Mouse (Mus musculus): ENCODE results near the gene Nolc1. TPM values are rescaled to one million over a fixed set of nuclear protein-coding genes. Genes with fewer than 3 reads are reported as not detected.
A peak's percentile ranks its signal among the peaks of the same experiment; 100 is the strongest.

The Nolc1 gene
- 10 to 100 TPM; 46.3 to 49.3 TPM for total RNA-seq (2021)

- peak; percentile 100 for DNase-seq
These were observed at the start of gene Nolc1 for GRCm38 (mm10) chr19:46075616-46076607. Gene Nolc1 (plus strand): TSS chr19:46075863.

- no peak for DNase-seq
These were observed 49.1 kb upstream of the Nolc1 start for GRCm38 (mm10) chr19:46026567-46026966.

- no peak for DNase-seq
These were observed 46.8 kb upstream of the Nolc1 start for GRCm38 (mm10) chr19:46028747-46029320.

DNA sequence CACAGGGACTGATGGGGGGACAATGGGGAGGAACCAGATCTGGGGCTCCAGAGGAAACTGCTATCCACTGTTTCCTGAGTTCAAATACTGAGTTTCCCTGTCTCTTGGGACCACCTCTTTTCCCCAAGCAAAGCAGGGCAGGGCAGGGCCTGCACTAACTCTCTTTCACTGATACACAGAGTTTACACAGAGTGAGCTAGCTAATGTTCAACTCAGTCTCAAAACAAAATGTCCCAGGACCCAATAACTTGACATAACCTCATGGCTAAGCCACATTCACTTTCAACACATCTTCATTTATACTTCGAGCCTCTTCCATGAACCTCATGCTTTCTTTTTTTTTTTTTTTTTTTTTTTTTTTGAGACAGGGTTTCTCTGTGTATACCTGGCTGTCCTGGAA, 46.0 kb upstream of the Nolc1 start:
- DNase-seq: no peak

DNA sequence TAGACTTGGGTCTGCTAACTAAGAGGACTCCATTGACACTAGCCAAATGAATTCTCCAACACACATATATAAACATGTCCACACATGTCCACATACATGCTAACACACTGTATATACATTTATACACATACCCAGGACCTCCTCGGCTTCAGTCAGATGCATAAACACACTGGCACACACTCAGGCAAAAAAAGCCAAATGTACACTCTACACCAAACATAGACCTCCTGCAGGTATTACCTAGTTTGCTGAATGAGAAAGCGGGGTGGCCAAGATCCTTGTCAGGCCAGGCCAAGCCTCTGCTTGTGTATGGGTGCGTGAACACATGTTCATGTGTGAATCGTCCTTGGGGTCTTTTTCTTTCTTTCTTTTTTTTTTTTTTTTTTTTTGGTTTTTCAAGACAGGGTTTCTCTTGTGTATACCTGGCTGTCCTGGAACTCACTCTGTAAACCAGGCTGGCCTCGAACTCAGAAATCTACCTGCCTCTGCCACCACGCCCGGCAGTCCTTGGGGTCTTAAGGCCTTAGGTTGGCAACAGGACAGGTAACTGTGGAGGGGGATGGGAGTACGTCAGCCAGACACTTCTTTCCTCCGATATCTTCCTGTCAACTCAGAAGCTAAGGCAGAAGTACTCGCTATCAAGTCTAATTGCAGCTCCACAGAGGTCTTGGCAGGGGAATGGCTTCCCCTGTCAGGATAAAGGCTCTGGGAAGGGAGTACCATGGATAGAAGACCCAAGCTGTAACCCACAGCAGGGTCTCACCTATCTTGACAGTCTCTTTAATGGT, 45.3 kb upstream of the Nolc1 start:
- no peak for DNase-seq

GRCm38 (mm10) chr19:46031689-46032432, 43.8 kb upstream of the Nolc1 start:
- DNase-seq: no peak

DNA sequence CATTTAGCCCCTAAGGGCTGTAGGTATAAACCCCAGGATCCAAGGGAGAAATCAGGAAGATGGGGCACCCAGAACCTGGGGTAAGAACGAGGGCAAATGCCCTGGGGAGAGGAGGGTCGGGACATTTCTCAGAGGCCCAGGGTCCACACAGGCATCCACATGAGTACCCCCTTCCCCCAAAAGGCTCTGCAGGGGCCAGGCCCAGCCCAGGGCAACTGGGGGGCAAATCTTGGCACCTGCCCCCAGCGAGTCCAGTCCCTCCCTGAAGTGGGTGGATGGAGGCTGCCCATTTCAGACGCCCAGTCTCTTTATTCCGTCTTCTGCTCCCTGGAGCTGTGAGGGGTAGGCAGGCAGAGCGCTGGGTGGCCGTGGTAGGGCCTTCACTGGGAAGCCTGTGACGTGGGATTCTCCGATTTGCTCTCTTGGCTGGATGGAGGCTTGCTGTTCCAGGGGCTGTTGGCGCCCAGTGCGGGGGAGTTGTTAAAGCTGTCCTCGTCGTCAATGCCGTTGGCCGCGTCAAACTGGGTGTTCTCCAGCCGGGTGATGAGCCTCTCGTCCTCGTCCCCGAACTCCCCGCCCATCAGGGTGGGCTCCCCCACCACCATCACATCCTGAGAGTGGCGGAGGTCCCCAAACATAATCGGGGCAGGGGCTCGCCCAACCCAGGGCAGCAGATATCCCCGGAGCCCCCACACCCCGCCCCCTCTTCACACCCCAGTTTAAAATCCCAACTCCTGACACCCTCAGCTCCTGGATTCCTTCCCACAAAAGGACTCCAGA, 42.7 kb upstream of the Nolc1 start:
- DNase-seq: peak in 1 of 2 experiments; percentile 55

DNA sequence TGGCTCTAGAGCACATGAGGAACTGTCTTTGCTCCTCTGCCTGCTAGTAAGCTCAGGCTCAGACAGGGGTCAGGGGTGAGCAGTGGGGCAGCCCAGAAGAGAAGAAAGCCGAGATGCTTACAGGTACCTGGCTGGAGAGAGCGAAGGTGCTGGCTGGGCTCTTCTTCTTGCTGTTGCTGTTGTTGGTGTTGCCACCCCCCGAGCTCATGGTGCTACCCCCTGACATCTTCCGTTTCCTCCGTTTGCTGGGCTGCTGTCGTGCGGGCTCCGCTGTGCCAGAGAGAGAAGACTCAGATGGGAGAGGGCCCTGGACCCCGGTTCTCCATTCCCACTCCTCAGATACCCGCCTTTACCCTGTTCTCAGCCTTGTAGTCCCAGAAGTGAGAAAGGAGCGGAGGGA, 41.8 kb upstream of the Nolc1 start:
- no peak for DNase-seq

DNA sequence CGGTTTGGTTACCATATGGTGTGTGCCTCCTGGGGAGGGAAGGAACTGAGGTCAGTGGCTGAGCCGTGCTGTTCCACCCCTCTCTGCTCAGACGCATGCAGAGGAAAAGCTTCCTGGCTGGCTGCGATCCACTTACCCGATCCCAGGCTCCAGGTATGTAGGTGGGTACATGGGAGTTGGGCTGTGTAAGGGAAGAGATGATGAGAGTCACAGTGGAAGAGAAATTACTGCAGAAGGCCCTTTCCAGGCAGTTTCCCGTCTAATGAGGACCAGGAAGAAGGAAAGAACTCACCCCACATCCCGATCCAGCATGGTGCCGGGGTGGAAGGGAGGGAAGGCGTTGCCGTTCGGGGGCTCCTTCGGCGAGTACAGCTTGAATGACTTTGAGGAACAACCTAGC, 39.7 kb upstream of the Nolc1 start:
- DNase-seq: no peak

DNA sequence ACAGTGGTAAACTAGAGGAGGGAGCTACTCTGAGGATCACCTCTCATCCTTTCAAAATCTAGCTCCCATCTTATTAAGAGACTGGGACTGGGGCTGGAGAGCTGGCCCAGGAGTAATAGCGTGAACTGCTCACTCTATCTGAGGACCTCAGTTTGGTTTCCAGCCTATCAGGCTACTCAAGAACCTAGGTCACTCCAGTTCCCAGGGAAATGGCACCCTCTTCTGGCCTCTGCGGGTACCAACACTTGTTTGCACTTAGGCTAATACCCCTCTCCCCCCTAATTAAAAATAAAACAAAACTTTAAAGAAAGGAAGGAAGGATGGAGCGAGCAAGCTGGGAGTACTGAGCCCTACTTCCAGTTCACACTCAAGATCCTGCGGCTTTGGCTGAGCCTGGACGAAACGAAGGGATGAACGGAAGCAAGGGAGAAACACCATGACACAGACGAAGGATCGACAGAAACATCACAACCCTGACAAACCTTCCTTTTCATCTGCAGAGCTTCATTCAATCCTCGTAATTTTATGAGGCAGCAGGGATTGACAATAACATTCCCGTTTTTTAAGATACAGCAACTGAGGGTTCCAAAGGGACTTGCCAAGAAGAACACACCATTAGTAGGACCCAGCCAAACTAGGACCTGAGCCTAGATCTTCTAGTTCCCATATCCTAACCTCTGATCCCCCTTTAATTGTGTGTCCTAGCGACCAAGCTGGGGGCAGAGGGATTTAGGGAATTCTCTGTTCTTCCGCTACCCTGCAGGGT, 39.0 kb upstream of the Nolc1 start:
- no peak for DNase-seq

DNA sequence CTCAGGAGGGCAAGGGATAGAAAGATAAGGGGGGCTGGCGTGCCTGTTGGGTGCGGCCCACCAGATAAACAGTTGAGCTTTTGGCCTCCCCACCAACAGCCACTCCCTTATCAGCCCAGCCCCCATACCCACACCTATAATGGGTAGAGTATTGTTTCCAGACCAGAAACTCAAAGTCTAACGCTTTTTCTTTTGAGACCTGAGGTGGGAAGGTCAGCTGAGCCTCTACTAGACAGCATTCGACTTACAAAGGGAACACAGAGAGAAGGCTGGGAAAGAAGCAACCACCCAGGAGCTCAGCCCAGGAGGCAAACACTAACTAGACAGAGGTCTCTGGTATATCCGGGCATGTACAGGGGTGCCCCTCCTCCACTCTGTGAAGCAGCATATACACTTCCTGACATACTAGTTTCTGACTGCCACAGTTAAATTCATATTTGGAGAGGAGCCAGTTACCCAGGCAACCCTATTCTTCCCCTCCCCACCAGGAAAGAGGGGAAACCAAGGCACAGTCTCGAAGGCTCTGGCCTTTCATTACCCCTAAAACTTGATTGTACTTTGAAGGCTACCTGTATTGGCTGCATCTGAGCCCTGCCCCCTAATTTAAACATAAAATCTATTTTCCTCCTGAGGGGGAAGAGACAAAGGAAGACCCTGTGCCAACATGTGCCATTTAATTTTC, 38.3 kb upstream of the Nolc1 start:
- no peak for DNase-seq

DNA sequence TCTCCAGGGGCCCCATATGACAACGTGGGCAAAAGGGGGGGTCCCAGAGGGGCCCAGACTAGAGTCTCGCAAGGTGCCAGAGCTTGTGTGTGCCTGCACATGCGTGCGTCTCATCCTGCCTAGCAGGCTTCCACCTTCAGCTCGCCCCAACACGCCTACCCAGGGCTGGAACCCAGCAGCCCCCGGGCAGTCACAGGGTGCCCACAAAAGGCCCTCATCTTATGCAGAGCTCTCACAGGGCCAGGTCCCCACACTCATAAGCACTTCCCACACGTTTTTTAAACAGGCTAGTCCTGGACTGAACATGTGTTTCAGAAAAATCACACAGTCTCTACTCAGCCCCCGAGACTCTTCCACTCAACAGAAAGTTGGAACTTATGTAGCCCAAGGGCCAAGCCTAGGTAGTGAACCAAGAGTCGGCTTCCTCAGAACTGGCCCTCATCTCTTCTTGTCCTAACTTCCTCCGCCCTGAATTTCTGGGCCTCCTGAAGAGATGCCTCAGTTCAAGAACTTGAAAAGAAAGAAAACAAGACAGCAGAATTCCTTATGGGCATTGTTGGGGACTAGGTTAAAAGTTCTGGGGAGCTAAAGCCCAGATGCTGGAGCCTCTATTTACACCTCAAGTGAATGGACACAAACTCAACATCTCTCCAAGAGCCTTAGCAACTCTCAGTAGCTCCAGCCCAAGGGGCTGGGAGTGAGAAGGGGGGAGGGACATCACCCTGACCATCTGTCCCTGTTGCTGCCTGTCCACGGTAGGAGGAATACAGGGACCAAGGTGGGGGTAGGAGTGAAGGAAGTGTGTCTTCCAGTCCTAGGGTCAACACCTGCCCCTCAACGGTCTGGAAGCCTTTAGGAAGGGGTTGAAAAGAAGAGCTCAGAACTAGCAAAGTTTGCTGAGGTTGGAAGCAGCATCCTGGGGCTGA, 37.5 kb upstream of the Nolc1 start:
- no peak for DNase-seq

- no peak for DNase-seq
These were observed 36.8 kb upstream of the Nolc1 start for GRCm38 (mm10) chr19:46038851-46039260.

GRCm38 (mm10) chr19:46039478-46039877, 36.2 kb upstream of the Nolc1 start:
- peak; percentile 82 to 87 for DNase-seq

DNA sequence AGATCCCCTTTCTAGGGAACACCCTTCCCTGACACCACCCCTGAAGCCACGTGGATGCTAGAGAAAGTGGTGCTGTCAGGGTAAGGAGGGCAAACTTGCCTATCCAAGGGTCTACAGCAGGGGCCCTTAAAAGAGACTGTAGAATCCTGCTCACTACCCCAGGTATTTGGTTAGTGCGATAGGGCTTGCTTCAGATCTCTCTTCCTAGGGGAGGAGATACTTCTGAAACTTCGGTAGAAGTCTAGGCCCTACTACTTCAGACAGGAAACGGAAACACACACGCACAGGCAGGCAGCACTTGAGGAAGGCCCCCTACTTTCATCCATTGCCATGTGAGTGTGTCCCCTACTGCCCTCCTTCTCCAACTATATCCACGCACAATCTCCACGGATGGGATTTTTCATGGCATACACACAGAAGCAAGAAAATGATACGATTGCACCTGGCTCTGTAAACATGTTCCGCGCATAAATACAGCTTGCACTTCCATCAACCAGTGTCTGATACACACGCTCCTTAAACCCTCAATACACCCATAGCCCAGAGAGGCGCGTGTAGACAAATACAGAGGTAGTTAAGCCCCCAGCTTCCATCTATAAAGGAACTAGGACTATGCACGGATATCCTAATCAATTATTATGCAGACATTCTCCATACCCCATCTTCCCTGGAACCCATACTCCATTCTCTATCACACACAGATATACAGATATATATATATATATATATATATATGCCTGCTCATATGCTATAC, 35.3 kb upstream of the Nolc1 start:
- no peak for DNase-seq

DNA sequence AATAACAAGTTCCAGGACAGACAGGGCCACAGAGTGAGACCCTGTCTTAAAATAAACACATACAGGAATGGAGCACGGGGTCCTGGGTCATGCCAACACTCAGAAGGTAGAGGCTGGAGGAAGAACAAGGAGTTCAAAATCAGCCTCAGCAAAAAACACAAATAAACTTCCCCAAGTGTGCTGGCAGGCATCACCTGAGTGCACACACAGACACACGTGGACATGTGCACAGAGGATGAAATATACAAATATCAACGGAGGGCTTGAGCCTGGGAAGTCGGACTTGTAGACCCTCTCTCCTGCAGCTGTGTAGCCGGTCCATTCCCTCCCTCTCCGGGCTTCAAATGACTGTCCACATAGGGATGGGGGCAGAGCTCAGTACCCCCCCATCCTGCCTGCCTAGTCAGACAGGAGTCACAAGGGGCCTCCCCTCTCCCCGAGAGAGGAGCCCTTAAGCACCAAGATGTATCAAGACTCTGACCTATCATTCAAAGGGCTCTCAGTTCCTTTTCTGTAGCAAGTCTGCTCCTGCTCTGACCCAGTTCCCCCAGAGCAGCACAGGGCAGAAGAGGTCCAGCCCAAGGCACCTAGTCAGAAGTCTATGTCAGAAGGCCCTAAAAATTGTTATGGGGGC, 34.2 kb upstream of the Nolc1 start:
- DNase-seq: no peak

DNA sequence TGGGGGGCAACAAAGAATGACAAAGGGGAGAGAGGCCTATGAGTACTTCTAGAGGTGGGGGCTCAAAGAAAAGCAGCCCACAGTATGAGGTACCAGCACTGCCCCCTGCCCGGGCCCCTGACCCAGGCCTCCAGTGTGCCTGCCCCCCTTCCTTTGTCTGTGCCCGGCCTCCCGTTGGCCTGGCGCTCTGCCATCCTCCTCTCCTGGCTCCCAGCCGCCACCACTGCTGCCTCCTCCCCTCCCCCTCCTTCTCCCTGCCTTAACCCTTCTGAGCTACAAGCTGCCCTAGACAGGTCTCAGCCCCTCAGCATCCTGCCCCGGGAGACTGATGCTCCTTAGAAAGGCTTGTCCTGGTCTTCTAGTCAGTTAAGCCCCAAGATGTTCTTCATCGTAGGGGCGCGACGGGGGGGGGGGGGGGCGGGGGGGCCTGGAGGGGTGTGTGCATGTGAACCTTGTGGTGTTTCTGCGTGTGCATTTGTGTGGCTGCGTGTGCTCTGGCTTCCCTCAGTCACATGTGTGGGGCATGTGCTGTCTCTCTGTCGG, 33.7 kb upstream of the Nolc1 start:
- DNase-seq: peak; percentile 72 to 78
